Mouse (Mus musculus) urinary bladder, adult 18-20 months (tissue): ENCODE measurements around the gene Cenpp.
A peak's percentile ranks its signal among the peaks of the same experiment; 100 is the strongest.

ENCODE experiments used
- DNase-seq, 2 experiments: peaks; one replicate each; pipeline ENCODE4 v3.0.0; 2022; ENCODE audit warnings: low spot score in 2 of 2, mixed read lengths in 2 of 2

The Cenpp gene

GRCm38 (mm10) chr13:49530636-49531035 is 121.9 kb downstream of the Cenpp start:
- no peak for DNase-seq

GRCm38 (mm10) chr13:49526235-49526634 is 126.3 kb downstream of the Cenpp start:
- DNase-seq = no peak

DNA sequence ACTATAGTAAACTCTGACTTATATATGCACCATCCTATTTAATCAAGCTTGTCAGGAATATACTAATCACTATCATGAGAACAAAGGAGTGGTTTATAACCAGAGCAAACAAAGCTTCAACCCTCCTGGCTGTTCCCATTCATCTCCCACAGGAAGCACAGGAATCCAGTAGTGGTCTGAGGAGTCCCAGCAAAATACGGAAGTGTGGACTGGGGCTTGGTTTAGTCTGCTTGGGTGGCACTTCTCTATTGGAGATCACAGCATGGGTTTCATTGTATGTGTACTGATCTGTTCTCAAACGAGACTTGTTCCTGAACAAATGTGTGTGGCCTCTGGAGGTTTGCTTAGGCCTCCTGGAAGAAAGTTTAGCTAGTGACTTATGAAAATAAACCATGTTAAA is 133.8 kb downstream of the Cenpp start:
- no peak for DNase-seq

- DNase-seq = no peak
These were observed 145.4 kb downstream of the Cenpp start for GRCm38 (mm10) chr13:49507176-49507575.

GRCm38 (mm10) chr13:49505776-49506175 is 146.8 kb downstream of the Cenpp start:
- no peak for DNase-seq

DNA sequence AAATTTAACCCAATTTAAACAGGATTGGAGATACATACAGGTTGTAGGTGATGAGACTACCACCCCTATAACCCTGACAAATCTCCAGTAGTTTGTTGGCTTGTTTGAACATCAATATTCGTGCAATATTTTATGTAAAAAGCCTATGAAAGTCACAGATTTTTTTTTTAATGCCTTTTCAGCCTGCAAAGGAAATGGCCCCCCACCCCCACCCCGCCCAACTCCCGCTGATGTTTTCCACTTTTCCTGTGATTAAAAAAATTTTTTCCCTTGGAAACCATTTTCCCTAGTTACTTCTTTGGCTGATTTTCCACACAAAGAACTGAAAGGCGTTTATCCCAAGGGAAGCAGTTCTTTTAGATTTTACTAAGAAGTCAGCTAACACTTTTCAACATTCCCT is 148.1 kb downstream of the Cenpp start, which contains the start of gene Ecm2:
TSS of gene Ecm2 (plus strand) at position 301 of the 400 bp plus-strand sequence.
- DNase-seq = no peak

GRCm38 (mm10) chr13:49492376-49493368 is 159.9 kb downstream of the Cenpp start, which contains the start of gene Tes3-ps:
Gene Tes3-ps, plus strand, starts transcription at chr13:49493318.
- DNase-seq = no peak

GRCm38 (mm10) chr13:49485388-49485787 is 167.2 kb downstream of the Cenpp start:
- DNase-seq = no peak

DNA sequence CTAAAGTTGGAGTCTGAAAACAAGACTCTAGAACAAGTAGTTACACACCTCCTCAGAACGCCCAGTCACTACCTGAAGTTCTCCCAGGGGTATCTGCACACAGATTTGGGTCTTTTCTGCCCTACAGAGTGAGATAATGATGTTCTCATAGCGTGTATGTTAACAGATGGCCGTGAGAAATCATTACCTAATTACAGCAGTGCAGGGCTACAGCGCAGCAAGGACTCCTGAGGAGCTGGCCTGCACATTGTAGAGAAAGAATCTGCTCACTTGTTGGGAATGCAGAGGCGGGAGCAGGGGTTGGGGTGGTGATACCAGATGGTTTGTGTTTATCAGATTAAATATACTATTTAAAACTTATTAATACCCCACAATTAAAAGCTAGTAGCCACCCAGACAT is 172.0 kb downstream of the Cenpp start:
- no peak for DNase-seq

GRCm38 (mm10) chr13:49480057-49480456 is 172.5 kb downstream of the Cenpp start:
- peak in 1 of 2 experiments; percentile 82 for DNase-seq

GRCm38 (mm10) chr13:49479399-49479798 is 173.2 kb downstream of the Cenpp start:
- DNase-seq = no peak

GRCm38 (mm10) chr13:49478851-49479374 is 173.7 kb downstream of the Cenpp start:
- DNase-seq = no peak

- no peak for DNase-seq
These were observed 174.7 kb downstream of the Cenpp start for GRCm38 (mm10) chr13:49477887-49478286.

GRCm38 (mm10) chr13:49472676-49473005 is 179.9 kb downstream of the Cenpp start:
- DNase-seq = no peak

DNA sequence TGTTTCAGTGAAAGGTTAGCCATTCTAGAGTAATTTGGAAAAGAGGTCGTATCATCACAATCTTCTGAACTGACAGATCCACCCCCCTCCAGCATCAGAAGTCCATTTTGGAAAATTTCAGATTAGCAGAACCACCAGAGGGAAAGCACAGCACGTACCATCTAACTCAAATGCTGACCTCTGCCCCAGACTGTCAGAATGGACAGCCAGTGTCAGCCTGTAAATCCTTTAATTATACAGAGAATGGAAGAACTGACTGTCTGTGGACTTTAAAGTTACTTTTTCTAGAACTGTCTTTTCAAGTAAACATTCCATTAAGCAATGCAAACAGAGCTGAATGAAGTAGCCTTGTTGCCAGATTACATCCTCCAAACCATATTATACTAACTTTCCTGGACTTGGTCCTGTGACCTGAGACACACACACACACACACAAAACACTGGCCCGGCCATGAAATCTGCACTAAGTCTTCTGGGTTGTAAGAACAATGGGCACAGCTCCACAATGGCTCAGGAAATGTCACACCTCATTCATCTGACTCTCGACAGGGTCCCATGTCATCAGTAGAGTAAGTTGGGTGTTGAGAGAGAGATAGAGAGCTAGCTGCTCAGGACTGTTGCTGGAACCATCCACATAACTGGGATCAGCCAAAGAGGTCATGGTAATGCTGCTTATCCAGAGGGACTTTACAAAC is 180.5 kb downstream of the Cenpp start:
- DNase-seq = no peak

GRCm38 (mm10) chr13:49470806-49471205 is 181.8 kb downstream of the Cenpp start:
- no peak for DNase-seq

DNA sequence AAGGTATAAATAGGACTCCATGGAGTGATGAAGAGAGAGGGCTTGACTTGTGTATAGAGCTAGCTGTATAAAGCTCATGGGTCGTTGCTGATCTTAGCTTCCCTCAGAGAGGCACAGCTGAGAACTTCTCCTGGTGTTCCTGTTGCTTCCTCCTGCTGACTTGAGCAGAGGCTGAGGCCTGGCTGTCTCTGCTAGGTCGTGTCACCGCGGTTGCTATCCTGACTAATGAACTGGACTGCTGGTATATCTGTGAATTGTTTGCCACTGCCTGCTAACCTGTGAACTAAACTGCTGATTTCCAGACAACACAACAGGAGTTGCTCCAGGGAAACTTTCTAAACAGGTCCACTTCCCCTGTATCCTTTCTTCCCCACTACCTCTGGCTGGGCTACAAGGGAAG is 182.3 kb downstream of the Cenpp start:
- DNase-seq = no peak

- DNase-seq = no peak
These were observed 183.6 kb downstream of the Cenpp start for GRCm38 (mm10) chr13:49469002-49469401.

- DNase-seq = no peak
These were observed 185.0 kb downstream of the Cenpp start for GRCm38 (mm10) chr13:49467585-49467984.

DNA sequence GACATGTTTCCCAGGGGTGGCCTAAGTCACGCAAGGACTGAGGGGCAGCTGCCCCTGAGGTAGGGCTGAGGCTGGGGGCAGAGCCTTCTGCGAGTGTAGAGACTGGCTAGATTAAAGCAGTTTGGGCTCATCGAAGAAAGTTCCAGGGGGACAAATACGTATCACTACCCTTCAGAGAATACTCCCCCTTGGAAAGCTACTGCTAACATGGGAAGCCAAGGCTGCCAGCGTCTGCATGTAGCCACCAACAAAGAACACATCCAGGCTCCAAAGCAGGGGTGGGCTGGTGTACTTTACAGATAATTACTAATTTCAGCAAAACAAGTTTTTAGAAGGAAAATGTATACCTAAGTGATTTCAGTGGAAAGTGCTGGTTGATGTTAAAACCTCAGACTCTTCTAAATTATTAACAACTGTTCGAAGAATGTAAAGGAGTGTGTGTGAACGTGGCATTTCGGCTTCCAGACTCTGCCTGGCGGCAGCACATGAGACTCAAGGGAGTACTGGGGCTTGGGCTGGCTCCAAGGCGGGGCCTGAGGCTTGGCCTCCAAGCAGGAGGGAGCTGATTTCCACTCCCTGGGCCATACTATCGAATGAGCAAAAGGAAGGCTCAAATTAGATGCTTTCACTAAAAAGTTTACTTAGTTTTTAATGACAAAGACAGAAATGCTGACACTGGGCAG is 186.1 kb downstream of the Cenpp start:
- peak in 1 of 2 experiments; percentile 30 for DNase-seq

DNA sequence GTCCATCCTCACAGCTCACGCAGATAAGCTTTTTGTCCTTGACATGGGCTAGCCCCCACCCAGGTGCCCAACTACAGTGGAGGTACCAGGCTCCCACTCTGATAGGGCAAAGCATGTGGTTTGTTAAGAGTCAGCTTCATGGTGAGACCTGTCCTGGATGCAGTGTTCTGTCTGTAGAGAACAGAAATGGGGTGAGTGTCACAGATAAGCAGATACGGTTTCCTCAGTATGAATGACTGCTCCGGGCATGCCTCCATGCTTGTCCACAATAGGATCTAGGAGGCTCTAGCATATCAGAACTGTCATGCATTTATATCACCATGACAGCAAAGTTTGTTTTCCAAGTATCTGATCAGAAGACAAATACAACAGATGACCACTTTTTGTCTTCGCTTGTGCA is 186.7 kb downstream of the Cenpp start:
- DNase-seq = no peak

GRCm38 (mm10) chr13:49462921-49463320 is 189.7 kb downstream of the Cenpp start:
- no peak for DNase-seq
